Mouse (Mus musculus): Measurements from ENCODE around the gene Me3.

The Me3 gene

GRCm38 (mm10) chr7:89766678-89767508 lies 134.7 kb downstream of the Me3 start:
- 40% methylated on average over 5 of the region's 5 CpGs for WGBS

DNA sequence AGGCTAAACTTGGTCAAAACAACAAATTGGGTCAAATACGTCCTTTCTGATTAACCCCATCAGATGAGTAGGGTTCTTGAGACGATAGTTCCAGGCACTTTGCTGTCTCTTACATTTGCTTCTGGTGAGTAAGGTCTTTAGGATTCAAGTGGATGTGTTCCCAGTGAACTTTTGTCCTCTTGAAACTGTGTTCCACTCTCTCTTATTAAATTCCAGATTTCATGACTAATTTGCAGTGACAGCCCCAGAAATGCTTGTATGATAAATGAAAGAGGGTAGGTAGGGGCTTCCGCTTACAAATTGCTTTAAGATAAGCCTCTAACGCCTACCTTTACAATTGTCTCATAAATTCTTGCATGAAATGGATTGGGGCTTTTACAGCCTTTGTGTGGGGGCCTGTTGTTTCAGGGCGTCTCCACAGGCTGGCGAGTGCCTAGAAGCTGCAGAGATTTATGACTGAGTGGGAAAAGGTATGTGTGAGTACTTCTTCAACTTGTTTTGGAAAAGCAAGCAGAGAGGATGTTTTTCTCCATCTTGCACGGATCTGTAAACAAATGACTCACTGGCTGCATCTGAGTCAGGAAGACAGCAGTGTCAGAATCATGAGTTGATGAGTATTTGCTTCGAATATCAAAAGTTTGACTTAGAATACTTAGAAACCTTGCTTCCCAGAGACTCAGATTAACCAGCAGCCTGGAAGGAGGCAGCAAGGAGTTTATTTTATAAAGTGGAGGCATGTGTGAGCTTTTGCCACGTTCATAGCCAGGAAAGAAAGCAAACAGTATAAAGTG lies 137.1 kb downstream of the Me3 start:
- WGBS, result 54% methylated on average over 9 of the region's 9 CpGs

DNA sequence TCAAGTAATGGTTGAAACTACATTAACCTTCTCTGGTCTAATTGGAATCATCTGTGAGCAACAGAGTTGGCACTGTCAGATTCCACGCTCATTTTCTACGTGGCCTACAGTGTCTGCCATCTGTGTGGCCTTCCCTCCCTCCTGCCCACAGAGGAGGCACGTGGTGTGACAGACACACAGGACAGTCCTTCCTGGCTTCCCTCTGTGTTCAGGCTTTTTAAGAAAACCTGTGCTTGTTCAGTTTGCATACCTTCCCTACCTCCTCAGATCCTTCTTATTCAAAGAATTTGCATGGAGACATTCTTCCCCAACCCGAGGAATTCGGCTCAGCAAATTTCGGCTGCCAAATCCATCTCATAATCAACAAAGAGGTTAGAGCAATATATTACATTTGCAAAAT lies 137.8 kb downstream of the Me3 start:
- 50% methylated on average over 6 of the region's 6 CpGs for WGBS

DNA sequence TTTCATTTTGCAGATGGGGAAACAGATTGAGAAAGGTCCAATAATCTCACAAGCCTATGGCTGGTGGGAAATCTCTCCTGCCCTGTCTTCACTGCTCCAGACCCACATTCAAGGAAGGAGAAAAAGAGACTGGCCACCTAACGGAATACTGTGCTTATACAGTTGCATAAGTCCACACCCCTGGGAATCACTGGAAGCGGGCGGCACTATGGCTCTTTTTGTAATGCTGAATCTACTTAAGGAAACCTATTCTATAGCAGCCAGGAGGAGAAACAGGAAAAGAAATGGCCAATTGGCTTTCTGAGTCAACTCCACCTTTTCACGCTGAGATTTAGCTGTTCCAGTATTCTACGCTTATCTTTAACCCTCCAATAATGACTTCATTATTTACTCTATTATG lies 140.7 kb downstream of the Me3 start:
- WGBS, result 88% methylated on average over 5 of the region's 5 CpGs

DNA sequence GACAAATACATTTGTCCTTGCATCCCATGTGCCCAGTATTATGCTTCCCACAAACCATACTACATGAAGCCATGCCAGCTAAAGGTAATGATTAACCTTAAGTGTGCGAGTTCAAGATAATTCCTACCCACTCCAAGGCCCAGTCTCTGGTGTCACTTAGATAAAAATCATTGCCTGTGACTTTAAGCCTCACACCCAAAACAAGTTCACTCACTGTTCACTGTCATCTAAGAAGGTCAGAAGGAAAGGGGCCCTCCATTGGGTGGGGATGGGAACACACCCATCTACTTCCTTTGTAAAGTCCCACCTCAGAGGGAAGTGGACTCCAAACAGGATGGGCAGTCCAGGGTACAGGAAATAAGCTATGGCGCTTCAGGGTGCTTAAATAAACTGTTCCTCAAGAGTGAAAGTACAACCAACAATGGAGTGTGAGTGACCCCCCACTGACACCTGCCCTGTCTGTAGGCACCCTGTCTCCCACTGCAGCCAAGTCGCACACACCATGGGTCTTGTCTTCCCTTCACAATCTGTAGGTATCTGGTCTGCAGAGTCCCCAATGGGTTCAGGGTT lies 141.2 kb downstream of the Me3 start:
- 69% methylated on average over 3 of the region's 3 CpGs for WGBS

GRCm38 (mm10) chr7:89773926-89774325 lies 141.7 kb downstream of the Me3 start:
- WGBS, result 23% methylated on average over 2 of the region's 2 CpGs

- WGBS, result 97% methylated on average over 2 of the region's 2 CpGs
Measured at GRCm38 (mm10) chr7:89775848-89776247, 143.7 kb downstream of the Me3 start.

DNA sequence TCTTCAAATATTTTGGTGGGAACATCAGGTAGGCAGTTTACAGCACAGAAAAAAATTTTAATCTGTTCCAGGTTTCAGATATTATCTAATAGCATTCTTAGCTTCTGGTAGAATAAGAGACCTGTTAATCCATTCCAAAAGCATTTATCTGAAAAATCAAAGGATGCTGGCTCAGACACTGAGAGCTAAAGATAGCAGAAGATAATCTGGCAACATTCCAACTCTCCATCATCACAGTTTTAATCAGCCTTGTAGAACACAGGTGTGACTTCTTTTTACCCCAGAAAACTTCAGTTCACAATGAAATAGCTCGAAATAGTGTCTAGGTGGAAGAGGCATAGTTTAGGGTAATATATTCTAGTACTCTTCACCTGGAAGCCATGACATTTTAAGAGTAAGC lies 149.2 kb downstream of the Me3 start:
- 79% methylated on average over 1 of the region's 1 CpGs for WGBS

- WGBS, result 87% methylated on average over 7 of the region's 7 CpGs
Measured at GRCm38 (mm10) chr7:89787735-89788134, 155.5 kb downstream of the Me3 start.

GRCm38 (mm10) chr7:89792576-89792975 lies 160.4 kb downstream of the Me3 start:
- WGBS, result 74% methylated on average over 1 of the region's 1 CpGs

DNA sequence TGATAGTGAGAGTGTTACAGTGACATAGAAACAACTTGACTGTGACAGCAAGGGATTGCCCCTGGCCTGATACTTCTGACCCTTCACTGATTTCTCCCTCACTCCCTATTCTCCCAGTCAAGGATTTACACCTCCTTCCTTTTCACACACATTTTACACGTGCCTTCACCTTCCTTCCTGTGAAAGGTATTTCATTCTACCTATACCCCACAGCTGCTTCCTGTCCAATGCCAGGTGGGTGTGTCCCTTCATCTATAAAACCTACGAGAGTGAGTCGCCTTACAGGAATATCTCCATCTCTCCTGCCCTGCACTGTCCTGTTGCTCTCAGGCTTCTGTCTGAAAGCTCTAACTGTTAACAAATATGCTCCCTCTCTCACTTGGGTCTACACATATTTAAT lies 163.2 kb downstream of the Me3 start:
- WGBS, result 86% methylated on average over 3 of the region's 3 CpGs

GRCm38 (mm10) chr7:89796351-89796801 lies 164.2 kb downstream of the Me3 start:
- whole genome bisulfite sequencing, result 62% methylated on average over 6 of the region's 6 CpGs

- WGBS, result 55% methylated on average over 8 of the region's 8 CpGs
Measured at GRCm38 (mm10) chr7:89798358-89799020, 166.3 kb downstream of the Me3 start.

DNA sequence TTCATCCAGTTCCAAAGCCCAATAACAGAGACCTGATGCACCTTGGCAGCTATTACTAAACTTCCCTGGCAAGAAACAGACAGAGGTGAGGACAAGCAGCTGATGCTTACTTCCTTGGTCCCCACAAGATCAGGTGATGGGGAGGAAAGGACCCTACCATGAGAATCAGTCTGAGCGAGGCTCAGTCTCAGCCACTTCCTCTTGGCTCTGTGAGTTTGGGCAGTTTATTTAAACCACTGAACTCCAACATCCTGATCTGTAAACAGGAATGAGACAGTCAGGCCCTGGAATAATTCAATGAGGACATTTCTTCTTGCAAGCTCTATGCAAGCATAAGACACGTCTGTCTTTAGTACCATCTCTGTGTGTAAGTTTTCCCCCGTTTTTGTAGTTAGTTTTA lies 170.3 kb downstream of the Me3 start:
- 72% methylated on average over 3 of the region's 3 CpGs for WGBS

DNA sequence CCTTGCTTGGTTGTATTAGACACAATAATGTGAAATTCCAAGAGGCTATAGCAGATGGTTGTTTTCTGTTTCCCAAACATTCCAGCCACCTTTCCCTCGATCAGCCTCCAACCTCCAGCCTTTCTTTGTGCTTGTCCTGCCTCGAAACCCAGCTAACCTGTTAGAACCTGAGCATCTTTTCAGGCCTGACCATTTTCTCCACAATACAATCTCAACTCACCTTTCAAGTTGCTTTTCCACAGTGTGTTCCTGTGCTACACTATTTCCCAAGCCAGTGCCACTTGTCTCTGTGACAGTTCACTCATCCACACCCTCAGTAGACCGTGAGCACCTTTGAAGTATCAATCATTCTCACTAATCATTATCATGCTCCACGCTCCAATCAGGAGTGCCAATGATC lies 171.8 kb downstream of the Me3 start:
- WGBS, result 96% methylated on average over 4 of the region's 4 CpGs

- 66% methylated on average over 2 of the region's 2 CpGs for WGBS
Measured at GRCm38 (mm10) chr7:89809400-89809799, 177.2 kb downstream of the Me3 start.

DNA sequence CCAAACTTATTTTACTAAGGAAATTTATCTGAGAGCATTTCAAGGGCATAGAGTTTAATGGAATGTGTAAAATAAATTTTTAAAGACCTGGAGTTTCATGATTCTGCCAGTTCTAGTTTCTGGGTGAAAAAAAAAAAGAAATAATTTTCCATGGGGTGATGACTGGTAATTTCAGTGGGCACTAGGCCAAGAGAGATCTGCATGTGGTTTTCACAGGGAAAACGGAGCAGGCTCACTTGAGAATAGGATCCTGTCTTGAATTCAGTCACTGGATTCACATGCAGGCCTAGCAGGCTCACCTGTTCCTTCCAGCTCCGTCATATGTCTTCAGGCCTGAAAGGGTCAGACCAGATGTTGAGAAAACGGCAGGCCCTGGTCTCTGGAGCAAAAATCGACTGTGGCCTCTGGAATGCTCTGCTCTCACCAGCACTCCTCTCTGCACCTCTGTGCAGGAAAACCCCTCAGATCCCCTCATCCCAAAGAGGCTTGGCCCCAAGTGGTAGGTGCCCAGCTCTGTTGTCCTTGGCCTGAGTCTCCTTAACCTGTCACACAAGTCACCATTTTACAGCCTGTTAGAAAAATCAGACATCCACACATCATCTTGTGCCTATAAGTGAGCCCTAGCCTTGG lies 196.4 kb downstream of the Me3 start:
- 91% methylated on average over 4 of the region's 4 CpGs for WGBS

DNA sequence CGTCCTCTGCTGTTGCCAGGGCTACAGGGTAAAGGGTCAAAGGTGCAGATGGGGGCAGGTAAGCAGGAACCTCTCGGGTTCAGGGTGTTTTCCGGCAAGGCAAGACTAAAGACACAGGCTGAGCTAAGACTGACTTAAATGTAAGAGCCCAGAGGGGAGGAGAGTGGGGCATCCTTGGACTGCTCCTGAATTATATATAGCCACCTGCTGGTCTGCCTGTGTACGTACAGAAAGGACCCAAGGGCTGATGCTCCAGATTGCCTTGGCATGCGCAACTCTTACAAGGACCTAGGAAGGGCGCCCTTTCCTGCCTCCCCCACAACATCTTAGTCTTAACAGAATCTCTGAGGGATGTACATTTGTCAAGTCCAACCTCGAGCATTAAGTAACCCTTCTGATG lies 197.0 kb downstream of the Me3 start:
- WGBS, result 72% methylated on average over 7 of the region's 7 CpGs

- 93% methylated on average over 8 of the region's 8 CpGs for WGBS
Measured at GRCm38 (mm10) chr7:89833521-89833920, 201.3 kb downstream of the Me3 start.

- 53% methylated on average over 8 of the region's 8 CpGs for WGBS
Measured at GRCm38 (mm10) chr7:89835566-89835965, 203.4 kb downstream of the Me3 start.

DNA sequence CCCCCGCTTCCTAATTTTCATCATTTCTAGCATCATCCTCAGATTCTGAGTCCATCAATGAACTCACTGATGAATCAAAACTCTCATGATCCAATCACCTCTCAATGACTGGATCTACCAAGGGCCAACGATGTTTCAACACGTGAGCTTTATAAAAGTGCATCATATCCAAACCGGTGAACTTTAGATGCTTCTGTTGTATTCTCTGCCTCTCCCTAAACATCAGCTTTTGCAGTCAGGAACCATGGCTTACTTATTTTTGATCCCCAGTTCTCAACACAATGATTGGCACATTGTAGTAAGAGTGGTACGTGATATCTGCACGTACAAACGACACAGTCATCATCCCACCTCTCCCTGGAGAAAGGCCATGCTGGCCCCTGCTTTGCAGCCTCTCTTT lies 204.5 kb downstream of the Me3 start:
- WGBS, result 96% methylated on average over 7 of the region's 7 CpGs

- 68% methylated on average over 4 of the region's 4 CpGs for WGBS
Measured at GRCm38 (mm10) chr7:89837841-89838240, 205.6 kb downstream of the Me3 start.

Measured in cerebral cortex, adult 2 months (tissue).